Mouse (Mus musculus): ENCODE results near the gene Bpifa2.
"Not testable (repeated sequence)": the region's sequence is repeated elsewhere in the genome, so short reads cannot be mapped to it uniquely, and the experiment has no call there.

Gene Bpifa2

DNA sequence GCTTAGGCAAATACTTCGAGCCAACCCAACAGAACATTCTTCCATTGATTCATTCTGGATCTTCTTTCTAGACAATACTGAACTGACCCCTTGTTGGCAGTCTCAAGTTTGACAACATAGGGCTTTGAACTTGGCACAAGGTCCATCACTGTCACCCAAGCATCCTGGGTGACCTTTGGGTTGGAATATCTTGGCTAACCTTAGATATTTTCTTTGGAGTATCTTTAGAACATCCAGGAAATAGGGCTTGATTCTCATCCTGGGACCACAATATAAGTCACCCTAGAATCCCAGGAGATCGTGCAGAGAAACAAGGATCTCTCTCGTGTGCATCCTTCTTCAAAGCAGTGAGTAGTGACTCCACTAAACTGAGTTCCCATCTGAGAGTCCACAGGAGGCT is at the start of gene Bpifa2:
Gene Bpifa2 (plus strand): TSS at position 301 of the 400 bp plus-strand sequence.
- DNase-seq (ENCODE audit: low spot score in 2 of 2), result no peak

DNA sequence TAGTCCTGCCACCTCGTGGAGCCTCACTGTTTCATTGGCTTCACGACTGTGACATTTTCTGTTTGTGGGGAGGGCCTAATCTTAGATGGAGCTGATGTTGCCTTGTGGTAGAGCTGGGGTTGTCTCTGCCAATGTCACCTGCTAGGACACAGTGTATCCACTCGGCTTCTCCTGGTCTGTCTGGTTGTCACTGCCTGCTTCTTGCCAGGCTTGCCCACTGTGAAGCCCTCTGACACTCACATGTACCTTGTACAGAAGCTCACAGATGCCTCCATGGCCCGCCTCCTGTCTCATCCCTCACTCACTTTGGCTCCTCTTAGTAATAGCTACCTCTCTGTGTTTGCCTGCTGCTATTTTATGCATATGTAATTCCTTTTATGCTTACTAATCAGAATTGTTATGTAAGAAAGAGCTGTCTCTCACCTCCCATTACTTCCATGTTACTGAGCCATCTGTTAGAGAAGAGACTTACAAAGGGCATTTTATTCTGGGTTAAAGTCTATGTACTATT is 45.2 kb upstream of the Bpifa2 start:
- DNase-seq (ENCODE audit: low spot score in 2 of 2), result no peak

DNA sequence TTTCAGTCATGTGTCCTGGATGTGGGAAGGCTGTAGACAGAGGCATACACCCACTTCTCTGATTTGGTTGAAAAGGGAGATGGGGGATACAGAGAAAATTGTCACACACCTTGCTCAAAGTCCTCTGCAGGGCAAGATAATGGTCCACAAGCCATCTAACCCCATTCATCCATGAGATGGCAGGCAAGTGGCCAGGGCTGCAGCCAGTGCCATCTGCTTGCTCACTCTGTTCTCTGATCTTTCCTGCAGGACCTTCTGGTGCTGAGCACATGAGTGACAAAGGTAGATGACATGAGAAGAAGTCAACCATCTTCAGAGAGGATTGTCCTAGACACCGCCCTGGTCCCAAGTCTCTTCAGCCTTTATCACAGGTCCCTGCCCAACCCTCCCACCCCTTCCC is 44.7 kb upstream of the Bpifa2 start:
- no peak for DNase-seq (ENCODE audit: low spot score in 2 of 2)

DNA sequence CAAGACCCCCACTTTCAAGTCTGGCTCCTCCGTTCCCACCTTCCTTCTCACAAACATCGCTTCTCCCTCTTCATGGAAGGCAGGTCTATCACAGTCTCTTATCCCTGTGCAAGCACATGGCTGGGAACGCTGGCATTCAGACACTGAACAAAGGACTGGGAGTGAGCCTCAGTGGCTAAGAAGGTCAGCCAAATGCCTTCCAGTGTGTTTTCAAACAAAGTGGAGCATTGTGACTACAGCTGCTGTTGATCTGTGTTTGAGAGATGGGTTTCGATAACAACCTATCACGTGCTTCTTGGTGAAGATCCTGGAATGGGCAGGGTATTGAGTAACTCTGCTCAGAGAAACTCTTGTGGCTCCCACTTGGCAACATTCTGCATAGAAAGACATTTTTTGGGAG is 37.8 kb upstream of the Bpifa2 start:
- DNase-seq (ENCODE audit: low spot score in 2 of 2), result no peak

DNA sequence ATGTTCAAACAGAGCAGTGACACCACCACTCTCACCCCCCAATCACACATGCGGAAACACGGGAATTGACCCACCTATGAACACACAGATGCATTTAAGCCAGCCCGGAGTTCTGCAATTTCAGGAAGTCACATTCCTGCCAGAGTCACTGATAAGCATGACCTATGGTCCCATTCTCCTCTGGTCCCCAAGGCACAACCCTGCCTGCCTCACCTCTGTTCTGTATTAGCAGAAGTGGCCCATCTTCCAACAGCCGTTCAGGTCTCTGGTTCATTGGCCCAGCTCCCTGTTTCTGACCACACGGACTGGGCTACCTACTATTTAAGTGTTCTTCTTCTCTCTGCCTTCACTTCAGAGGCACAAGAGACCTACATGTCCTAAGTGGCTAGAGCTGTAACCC is 33.5 kb upstream of the Bpifa2 start, which contains the start of gene Bpifa6:
Gene Bpifa6 (plus strand): TSS at position 364 of the 400 bp plus-strand sequence.
- DNase-seq (ENCODE audit: low spot score in 2 of 2), result no peak

DNA sequence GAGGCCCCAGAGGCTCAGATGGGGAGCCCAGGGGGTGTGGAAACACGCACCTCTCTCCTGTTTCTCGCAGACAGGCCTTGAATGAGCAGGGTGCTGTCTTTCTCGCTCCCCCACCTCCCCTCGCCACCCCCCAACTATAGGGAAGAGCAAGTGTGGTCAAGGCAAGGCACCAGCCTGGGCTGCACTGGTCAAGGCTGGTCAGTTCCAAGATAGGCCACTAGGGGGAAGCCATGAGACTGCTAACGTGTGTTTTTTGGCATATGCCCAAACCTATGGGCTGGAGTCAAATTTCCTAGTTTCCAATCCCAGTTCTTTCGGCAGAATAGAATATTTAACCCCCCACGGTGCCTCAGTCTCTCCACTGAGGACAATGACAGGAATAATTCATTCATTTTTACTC is 12.3 kb upstream of the Bpifa2 start:
- DNase-seq (ENCODE audit: low spot score in 2 of 2), result peak; percentile 56 to 67

DNA sequence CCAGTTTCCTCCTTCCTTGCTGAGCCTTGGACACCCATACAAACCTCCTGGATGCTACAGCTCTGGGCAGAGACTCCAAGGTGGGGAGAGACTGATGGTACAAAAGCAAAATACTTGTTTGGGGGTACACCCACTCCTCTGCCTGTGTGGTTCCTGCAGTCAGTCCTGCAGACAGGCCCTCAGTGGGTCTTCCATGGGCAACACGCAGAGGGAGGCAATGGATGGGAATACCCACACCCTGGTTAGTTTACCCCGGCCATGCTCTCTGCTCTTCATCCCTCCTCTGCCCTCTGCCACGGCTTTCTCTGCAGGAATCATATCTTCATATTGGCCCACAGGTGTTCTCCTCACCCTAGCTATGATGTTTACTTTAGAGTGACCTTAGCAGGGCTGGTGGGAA is 7.6 kb upstream of the Bpifa2 start:
- DNase-seq (ENCODE audit: low spot score in 2 of 2), result no peak

DNA sequence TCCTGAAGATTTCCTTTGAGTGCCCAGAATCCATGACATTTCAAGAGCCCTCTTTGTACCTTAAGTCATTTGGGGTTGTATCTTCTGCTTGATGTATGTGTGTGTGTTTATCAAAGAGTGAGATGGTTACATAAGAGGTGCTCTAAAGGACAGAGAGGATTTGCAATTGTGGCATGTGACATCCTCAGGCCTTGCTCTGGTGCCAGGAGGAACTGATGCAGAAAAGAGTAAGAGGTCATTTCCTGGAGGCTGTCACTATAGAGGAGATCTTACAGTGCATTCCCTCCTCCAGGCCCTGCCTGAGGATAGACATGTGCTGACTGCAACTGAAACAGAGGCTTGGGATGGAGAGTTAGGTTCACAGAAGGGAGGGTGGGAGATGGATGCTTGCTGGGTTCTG is 7.0 kb upstream of the Bpifa2 start:
- DNase-seq (ENCODE audit: low spot score in 2 of 2), result no peak

DNA sequence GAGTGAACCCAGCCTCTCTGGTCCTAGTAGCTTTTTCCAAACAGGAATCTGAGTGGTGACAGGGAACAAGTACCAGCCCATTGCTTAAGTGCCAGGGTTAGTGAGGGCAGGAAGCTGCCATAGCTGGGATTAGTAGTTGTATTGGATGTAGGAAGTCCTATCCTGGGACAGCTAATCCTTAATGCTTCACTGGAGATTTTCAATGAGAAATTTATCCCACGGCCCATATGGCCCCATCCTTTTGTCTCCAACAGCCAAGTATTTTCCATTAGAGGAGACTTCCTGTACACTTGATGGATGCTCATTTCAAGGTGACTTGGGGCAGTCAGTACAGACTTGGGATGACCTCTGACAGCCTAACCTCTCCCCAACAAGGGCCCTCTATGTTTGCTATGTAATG is 3.6 kb upstream of the Bpifa2 start:
- no peak for DNase-seq (ENCODE audit: low spot score in 2 of 2)

DNA sequence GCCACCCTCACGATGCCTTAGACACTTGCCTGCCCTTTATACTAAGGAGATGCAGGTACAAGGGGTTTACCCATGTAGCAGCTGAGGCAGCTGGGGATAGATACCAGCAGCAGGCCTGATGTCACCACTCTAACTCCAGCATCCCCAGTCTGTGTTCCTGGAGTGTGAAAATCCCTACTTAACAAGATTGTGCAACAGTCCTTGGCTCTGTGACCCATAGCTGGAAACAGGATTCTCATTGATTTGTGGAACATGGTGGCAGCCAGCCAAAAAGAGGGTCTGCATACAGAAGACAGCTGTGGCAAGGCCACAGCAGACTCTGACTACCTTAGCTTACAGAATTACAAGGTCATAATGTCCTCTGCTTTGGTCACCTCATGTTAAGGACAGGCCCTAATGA is 3.0 kb upstream of the Bpifa2 start:
- no peak for DNase-seq (ENCODE audit: low spot score in 2 of 2)

DNA sequence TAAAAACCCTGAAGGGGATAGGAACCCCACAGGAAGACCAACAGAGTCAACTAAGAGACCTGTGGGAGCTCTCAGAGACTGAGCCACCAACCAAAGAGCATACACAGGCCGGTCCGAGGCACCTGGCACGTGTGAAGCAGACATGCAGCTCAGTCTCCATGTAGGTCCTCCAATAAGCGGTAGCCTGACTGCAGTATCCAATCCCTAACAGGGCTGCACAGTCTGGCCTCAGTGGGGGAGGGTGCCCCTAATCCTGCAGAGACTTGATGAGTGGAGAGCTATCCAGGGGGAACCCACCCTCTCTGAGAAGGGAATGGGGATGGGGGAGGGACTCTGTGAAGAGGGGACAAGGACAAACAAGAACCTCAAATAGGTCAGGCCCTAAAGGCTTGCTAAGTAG is 2.3 kb upstream of the Bpifa2 start:
- no peak for DNase-seq (ENCODE audit: low spot score in 2 of 2)

DNA sequence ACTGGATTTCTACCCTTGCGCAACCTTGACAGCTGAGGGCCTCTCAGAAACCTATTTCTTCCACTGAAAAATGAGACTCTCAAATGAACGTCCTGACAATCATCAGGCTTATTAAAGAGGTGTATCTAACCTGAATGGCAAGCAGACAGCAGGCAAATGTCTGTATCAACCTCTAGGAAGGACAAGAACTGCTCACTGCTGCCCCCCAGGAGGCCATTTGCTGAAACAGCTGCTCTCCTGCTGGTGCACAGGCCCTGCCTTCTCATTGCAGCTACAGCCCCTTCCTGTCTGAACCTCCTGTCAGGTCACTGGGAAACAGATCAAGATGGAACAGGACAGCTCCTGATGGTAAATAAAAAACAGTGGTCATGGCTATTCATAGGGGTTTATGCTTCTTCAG is 1.7 kb upstream of the Bpifa2 start:
- DNase-seq (ENCODE audit: low spot score in 2 of 2), result no peak

DNA sequence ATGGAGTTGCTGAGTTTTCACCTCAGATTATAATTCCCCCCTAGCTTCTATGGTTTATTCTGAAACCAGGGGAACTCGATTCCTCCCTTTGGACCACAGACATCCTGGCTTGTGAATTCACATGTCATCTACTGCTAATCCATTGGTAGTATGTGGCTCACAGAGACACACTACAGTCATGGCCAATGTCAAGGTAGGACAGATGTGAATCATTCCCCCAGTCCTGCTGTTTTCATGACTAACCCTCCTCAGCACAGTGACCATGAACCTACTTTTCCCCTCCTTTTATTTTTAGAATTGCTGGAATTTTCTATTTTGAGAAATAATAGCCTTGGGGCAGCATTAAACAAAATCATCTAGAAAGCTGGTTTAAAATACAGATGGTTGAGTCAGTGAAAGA is 684 bp upstream of the Bpifa2 start:
- DNase-seq (ENCODE audit: low spot score in 2 of 2), result no peak

DNA sequence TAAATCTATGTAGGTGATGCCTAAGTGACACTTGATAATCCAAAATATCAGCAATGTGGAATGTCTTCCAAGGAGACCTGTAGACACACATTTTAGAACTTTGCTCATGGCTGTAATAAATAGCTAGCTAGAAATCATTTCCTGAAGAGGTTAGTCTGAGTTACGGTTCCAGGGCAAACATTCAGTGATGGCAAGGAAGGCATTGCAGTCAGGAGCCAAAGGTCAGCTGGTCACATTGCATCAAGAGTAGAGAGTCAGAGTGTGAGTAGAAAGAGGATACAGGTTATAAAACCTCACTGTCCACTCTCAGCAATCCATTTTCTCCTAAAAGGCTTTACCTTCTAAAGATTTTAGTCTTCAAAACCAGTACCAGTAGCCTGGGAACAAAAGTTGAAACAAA is 9.9 kb downstream of the Bpifa2 start:
- no peak for DNase-seq (ENCODE audit: low spot score in 2 of 2)

DNA sequence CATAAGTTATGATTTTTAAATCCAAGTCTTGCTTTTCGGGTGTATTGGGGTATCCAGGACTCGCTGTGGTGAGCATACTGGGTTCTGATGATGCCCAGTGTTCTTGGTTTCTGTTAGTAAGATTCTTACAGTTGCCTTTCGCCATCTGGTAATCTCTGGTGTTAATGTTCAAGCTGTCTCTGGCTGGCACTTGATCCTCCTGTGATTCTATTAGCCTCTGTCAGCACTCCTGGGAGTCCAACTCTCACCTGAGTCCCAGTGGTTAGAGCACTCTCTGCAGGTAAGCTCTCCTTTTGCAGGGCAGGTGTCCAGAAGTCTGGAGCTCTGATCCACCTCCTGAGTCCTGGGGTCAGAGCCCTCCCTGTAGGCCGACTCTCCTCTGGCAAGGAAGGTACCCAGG is 16.6 kb downstream of the Bpifa2 start:
- DNase-seq (ENCODE audit: low spot score in 2 of 2), result not testable (repeated sequence)

DNA sequence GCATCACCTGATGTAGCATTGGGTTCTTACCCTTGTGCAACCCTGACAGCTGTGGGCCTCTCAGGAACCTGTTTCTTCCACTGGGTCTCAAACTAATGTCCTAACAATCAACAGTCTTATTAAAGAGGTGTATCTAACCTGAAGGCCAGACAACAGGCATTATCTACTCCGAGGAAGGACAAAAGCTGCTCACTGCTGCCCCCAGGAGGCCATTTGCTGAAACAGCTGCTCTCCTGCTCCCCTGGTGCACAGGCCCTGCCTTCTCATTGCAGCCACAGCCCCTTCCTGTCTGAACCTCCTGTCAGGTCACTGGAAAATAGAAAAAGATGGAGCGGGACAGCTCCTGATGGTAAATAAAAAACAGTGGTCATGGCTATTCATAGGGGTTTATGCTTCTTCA is 30.9 kb downstream of the Bpifa2 start:
- DNase-seq (ENCODE audit: low spot score in 2 of 2), result no peak

DNA sequence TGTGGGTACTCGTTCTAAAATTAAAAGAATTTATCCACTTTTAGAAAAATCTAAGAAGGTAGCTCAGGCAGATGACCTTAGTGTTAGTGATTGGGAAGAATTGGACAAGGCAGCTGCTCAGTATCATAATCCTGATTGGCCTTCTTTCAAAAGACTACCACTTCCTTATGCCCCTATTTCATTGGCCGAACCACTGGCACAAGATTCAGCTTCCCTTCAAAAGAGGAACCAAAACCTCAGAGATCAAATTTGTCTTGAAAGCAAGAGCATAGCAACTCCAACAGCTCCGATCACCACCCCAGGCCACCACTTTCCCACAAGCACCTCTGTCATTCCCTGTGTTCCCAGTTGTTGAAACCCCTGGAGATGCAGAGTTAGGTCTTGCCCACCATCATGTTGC is 36.7 kb downstream of the Bpifa2 start:
- DNase-seq (ENCODE audit: low spot score in 2 of 2), result no peak

DNA sequence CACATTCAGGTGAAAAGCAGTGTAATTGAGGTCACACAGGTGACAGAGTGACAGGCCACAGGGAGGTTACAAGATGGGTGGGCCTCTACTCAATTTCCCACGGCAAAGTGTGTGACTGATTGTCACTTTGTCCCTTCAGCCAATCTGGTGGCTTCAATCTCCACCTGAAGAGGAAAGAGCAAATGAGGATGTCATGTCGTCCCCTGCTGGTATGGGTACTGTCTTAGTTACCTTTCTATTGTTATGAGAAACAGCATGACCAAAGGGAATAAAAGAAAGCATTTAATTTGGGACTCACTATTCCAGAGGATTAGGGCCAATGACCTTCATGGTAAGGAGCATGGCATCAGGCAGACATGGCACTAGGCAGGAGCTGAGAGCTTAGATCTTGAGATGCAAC is 50.6 kb downstream of the Bpifa2 start:
- DNase-seq (ENCODE audit: low spot score in 2 of 2), result no peak

Measured in urinary bladder, postnatal 36 days (tissue).